In genomic region chr5:77094510-77095491, GRCm38 (mm10) we compare ENCODE assay signal across 8 mouse cellular contexts. TPM values are rescaled to one million over a fixed set of nuclear protein-coding genes. Genes with fewer than 3 reads are reported as not detected.
DNase-seq lines count a peak whose midpoint lies in the region; ATAC-seq lines count a peak whose summit lies in the region.

No protein-coding gene starts in this region.

- peak; percentile 91 for DNase-seq in adrenal gland, adult 2 months
- peak; percentile 64 for DNase-seq in embryo, embryonic 10.5 days (ENCODE audit: low spot score)
- peak; percentile 46 to 70 for DNase-seq in gastrocnemius, postnatal 36 days
- peak; percentile 83 for DNase-seq in intestine, embryonic 14.5 days (ENCODE audit: low spot score)
- DNase-seq in limb, embryonic 10.5 days (ENCODE audit: low spot score), result peak; percentile 74
- DNase-seq in midbrain, embryonic 10.5 days (ENCODE audit: low spot score), result peak; percentile 55
- peak; percentile 55 for DNase-seq in right cerebral cortex, postnatal 4 days
- DNase-seq in urinary bladder, postnatal 4 days (ENCODE audit: low spot score in 2 of 2), result peak; percentile 57 to 69

- peak; percentile 92 for ATAC-seq in intestine, embryonic 14.5 days (replicated peaks; ENCODE audit: low FRiP score, low TSS enrichment, low read depth)

- H3K27me3 ChIP-seq in intestine, embryonic 14.5 days (replicated peaks; ENCODE audit: control insufficient read depth, insufficient read depth, low read length), result no peaks in the 10 kb centered on the region
- H3K27me3 ChIP-seq in limb, embryonic 10.5 days (ENCODE audit: low read depth, poor library complexity, severe bottlenecking), result peaks cover 30% of the 10 kb centered on the region
- peaks cover 93% of the 10 kb centered on the region for H3K27me3 ChIP-seq in midbrain, embryonic 10.5 days (ENCODE audit: low read depth, poor library complexity, severe bottlenecking)

- peak overlapping the region; percentile 50 for H3K4me3 ChIP-seq in intestine, embryonic 14.5 days (ENCODE audit: low read depth, low read length)
- H3K4me3 ChIP-seq in limb, embryonic 10.5 days, result peak overlapping the region; percentile 77
- peak overlapping the region; percentile 75 for H3K4me3 ChIP-seq in midbrain, embryonic 10.5 days

- peak overlapping the region; percentile 9; the same call in 1 of the 2 replicates for H3K27ac ChIP-seq in intestine, embryonic 14.5 days (ENCODE audit: low read depth)
- H3K27ac ChIP-seq in limb, embryonic 10.5 days, result peak overlapping the region; percentile 74
- peak overlapping the region; percentile 69; the same call in 1 of the 2 replicates for H3K27ac ChIP-seq in midbrain, embryonic 10.5 days (replicated peaks)

- H3K9me3 ChIP-seq in intestine, embryonic 14.5 days (ENCODE audit: control insufficient read depth, low read length), result no peaks in the 10 kb centered on the region
- no peaks in the 10 kb centered on the region for H3K9me3 ChIP-seq in limb, embryonic 10.5 days (replicated peaks)
- no peaks in the 10 kb centered on the region for H3K9me3 ChIP-seq in midbrain, embryonic 10.5 days (replicated peaks)

- peaks cover 3% of the 10 kb centered on the region; the same call in 1 of the 2 replicates for H3K4me1 ChIP-seq in intestine, embryonic 14.5 days (replicated peaks; ENCODE audit: control insufficient read depth, insufficient read depth, low read length)
- H3K4me1 ChIP-seq in limb, embryonic 10.5 days, result peaks cover 52% of the 10 kb centered on the region
- H3K4me1 ChIP-seq in midbrain, embryonic 10.5 days, result peaks cover 35% of the 10 kb centered on the region

- WGBS in intestine, embryonic 14.5 days, result under 1% methylated on average over 69 of the region's 69 CpGs
- WGBS in limb, embryonic 10.5 days, result under 1% methylated on average over 69 of the region's 69 CpGs
- under 1% methylated on average over 69 of the region's 69 CpGs for WGBS in midbrain, embryonic 10.5 days

- peak overlapping the region; percentile 99 for H3K4me2 ChIP-seq in intestine, embryonic 14.5 days (ENCODE audit: low read length)

- H3K9ac ChIP-seq in intestine, embryonic 14.5 days (ENCODE audit: low read length), result peak overlapping the region; percentile 59

- no peaks in the 10 kb centered on the region for H3K36me3 ChIP-seq in intestine, embryonic 14.5 days (ENCODE audit: control insufficient read depth, insufficient read depth, low read length)
- H3K36me3 ChIP-seq in limb, embryonic 10.5 days, result no peaks in the 10 kb centered on the region
- H3K36me3 ChIP-seq in midbrain, embryonic 10.5 days, result no peaks in the 10 kb centered on the region

- intact Hi-C loops in gastrocnemius, postnatal 36 days (cut with DNase I), result loop anchor here (2.0 kb wide), 1 partner anchor 76 kb away; no protein-coding TSS in a partner anchor

RNA-seq across cellular contexts. Expression of gene Hopx, which starts 20.1 kb away (rescaled TPM):
- total RNA-seq in adrenal gland, adult 2 months (2021), result 1 to 10 TPM; 1.8 to 3.4 TPM
- 4.0 and 8.8 TPM in 2 replicates for polyA plus RNA-seq in adrenal gland, adult 2 months (2012; rRNA removed)
- total RNA-seq in gastrocnemius, postnatal 36 days (2021), result 1 to 10 TPM; 3.1 to 3.6 TPM
- 6.7 and 8.5 TPM in 2 replicates for polyA plus RNA-seq in intestine, embryonic 14.5 days (2014; fragmentation: Nextera tagmentation; extraction: Ambion mirVana)
- not detected in 2 replicates for polyA plus RNA-seq in limb, embryonic 10.5 days (2016; fragmentation: Nextera tagmentation; extraction: Ambion mirVana)
- polyA plus RNA-seq in midbrain, embryonic 10.5 days (2016; fragmentation: Nextera tagmentation; extraction: Ambion mirVana), result 0.14 TPM in 1 of 2 replicates, not detected in the other

Comparison
In these comparisons a context has a peak if more than half of its experiments do, and no peak if none do; other contexts are left out.
1. Peak in every context shown above with its lines: DNase-seq, ATAC-seq, H3K4me3 ChIP-seq and H3K27ac ChIP-seq.
2. H3K27ac ChIP-seq: peak in every context shown above with its lines; median percentile 74 in limb, embryonic 10.5 days; 69 in midbrain, embryonic 10.5 days; 9 in intestine, embryonic 14.5 days.